24 mouse cellular contexts compared by ENCODE assay signal in the genomic region with DNA sequence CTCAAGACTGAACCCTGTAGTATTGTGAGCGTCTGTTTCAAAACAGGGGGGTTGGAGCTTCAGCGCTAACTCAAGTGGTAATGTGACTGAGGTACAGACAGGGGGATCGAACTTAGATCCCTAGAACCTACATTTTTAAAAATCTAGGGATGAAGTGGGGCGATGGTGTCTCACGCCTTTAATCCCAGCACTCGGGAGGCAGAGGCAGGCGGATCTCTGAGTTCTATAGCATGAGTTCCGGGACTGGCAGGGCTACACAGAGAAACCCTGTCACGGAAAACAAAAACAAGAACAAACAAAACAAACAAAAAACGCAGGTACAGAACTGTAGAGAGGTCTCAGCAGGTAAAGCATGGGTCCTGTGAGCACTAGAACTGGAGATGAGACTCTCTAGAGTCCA. TPM values are rescaled to one million over a fixed set of nuclear protein-coding genes. Genes with fewer than 3 reads are reported as not detected.
A peak's percentile ranks its signal among the peaks of the same experiment; 100 is the strongest.
DNase-seq lines count a peak whose midpoint lies in the region; ATAC-seq and TF ChIP-seq lines count a peak whose summit lies in the region.
"Had no signal": no experiment of that assay in that cellular context is flagged by ENCODE, and none has a peak within 500 bp of the region (broad histone marks: within the 10 kb centered on the region; RNA-seq: fewer than 3 reads in every experiment).

No protein-coding gene starts in this region.

- H3K4me3 ChIP-seq in liver, embryonic 12.5 days = no peak overlapping the region
- H3K4me3 ChIP-seq in liver, postnatal 0 days (ENCODE audit: low read depth, low read length) = no peak overlapping the region
- H3K4me3 ChIP-seq in midbrain, embryonic 11.5 days (ENCODE audit: low read depth, low read length) = no peak overlapping the region
- H3K4me3 ChIP-seq in midbrain, embryonic 14.5 days (replicated peaks; ENCODE audit: low read depth, low read length) = no peak overlapping the region
- H3K4me3 ChIP-seq in intestine, embryonic 16.5 days (ENCODE audit: low read length) = no peak overlapping the region
- H3K4me3 ChIP-seq: embryonic facial prominence, embryonic 10.5 days; embryonic facial prominence, embryonic 12.5 days; forebrain, embryonic 13.5 days; forebrain, embryonic 15.5 days had no signal

- H3K4me1 ChIP-seq in liver, embryonic 12.5 days = peaks cover 63% of the 10 kb centered on the region
- H3K4me1 ChIP-seq in liver, postnatal 0 days (ENCODE audit: insufficient read depth) = peaks cover 20% of the 10 kb centered on the region
- peaks cover 13% of the 10 kb centered on the region for H3K4me1 ChIP-seq in midbrain, embryonic 11.5 days (ENCODE audit: control insufficient read depth, insufficient read depth, low read length)
- H3K4me1 ChIP-seq in midbrain, embryonic 14.5 days (ENCODE audit: control insufficient read depth, insufficient read depth, low read length) = peaks cover 18% of the 10 kb centered on the region
- peaks cover 19% of the 10 kb centered on the region for H3K4me1 ChIP-seq in intestine, embryonic 16.5 days (ENCODE audit: control insufficient read depth, insufficient read depth, low read length)

- H3K27me3 ChIP-seq in liver, embryonic 12.5 days (replicated peaks) = no peaks in the 10 kb centered on the region
- no peaks in the 10 kb centered on the region for H3K27me3 ChIP-seq in liver, postnatal 0 days (ENCODE audit: insufficient read depth, low read length)
- H3K27me3 ChIP-seq in midbrain, embryonic 11.5 days (ENCODE audit: control insufficient read depth, insufficient read depth, low read length) = no peaks in the 10 kb centered on the region
- H3K27me3 ChIP-seq in midbrain, embryonic 14.5 days (ENCODE audit: control insufficient read depth, insufficient read depth, low read length) = no peaks in the 10 kb centered on the region
- H3K27me3 ChIP-seq in intestine, embryonic 16.5 days (replicated peaks; ENCODE audit: control insufficient read depth, insufficient read depth, low read length) = no peaks in the 10 kb centered on the region
- H3K27me3 ChIP-seq: embryonic facial prominence, embryonic 12.5 days; forebrain, embryonic 13.5 days; forebrain, embryonic 15.5 days; Patski had no signal

- H3K9ac ChIP-seq in liver, embryonic 12.5 days = no peak overlapping the region
- H3K9ac ChIP-seq in liver, postnatal 0 days (replicated peaks) = no peak overlapping the region
- no peak overlapping the region for H3K9ac ChIP-seq in midbrain, embryonic 11.5 days (ENCODE audit: low read length)
- H3K9ac ChIP-seq in midbrain, embryonic 14.5 days (replicated peaks; ENCODE audit: low read length) = no peak overlapping the region
- H3K9ac ChIP-seq in intestine, embryonic 16.5 days (ENCODE audit: low read depth, low read length) = no peak overlapping the region
- H3K9ac ChIP-seq: embryonic facial prominence, embryonic 12.5 days; forebrain, embryonic 13.5 days; forebrain, embryonic 15.5 days; forebrain, postnatal 0 days had no signal

- no peak for TF ChIP-seq CTCF in liver, postnatal 0 days (IDR thresholded peaks at IDR 0.05; ENCODE audit: low read depth)

- peak overlapping the region; percentile 36; the same call in 1 of the 2 replicates for H3K27ac ChIP-seq in liver, embryonic 12.5 days
- H3K27ac ChIP-seq in liver, postnatal 0 days (ENCODE audit: low read depth) = no peak overlapping the region
- H3K27ac ChIP-seq in midbrain, embryonic 11.5 days (ENCODE audit: low read depth, low read length) = no peak overlapping the region
- no peak overlapping the region for H3K27ac ChIP-seq in midbrain, embryonic 14.5 days (replicated peaks; ENCODE audit: low read depth, low read length)
- no peak overlapping the region for H3K27ac ChIP-seq in intestine, embryonic 16.5 days (ENCODE audit: low read length)
- H3K27ac ChIP-seq: embryonic facial prominence, embryonic 10.5 days; embryonic facial prominence, embryonic 12.5 days; forebrain, embryonic 13.5 days; forebrain, embryonic 15.5 days had no signal

- no peaks in the 10 kb centered on the region for H3K36me3 ChIP-seq in liver, embryonic 12.5 days
- no peaks in the 10 kb centered on the region for H3K36me3 ChIP-seq in liver, postnatal 0 days (replicated peaks; ENCODE audit: insufficient read depth, low read length)
- no peaks in the 10 kb centered on the region for H3K36me3 ChIP-seq in midbrain, embryonic 11.5 days (ENCODE audit: control insufficient read depth, insufficient read depth, low read length)
- no peaks in the 10 kb centered on the region for H3K36me3 ChIP-seq in midbrain, embryonic 14.5 days (ENCODE audit: control insufficient read depth, insufficient read depth, low read length)
- H3K36me3 ChIP-seq in intestine, embryonic 16.5 days (ENCODE audit: control insufficient read depth, insufficient read depth, low read length) = no peaks in the 10 kb centered on the region
- H3K36me3 ChIP-seq: embryonic facial prominence, embryonic 10.5 days; embryonic facial prominence, embryonic 12.5 days; forebrain, embryonic 15.5 days had no signal

- no peak for TF ChIP-seq EP300 in liver, postnatal 0 days (IDR thresholded peaks at IDR 0.05; ENCODE audit: low read depth)

- no peak for DNase-seq in liver, postnatal 0 days
- DNase-seq in midbrain, embryonic 11.5 days (ENCODE audit: low spot score, missing footprints) = peak; percentile 73
- DNase-seq in midbrain, embryonic 14.5 days = no peak
- DNase-seq: adrenal gland, adult 8-10 months; adrenal gland, postnatal 14 days; adrenal gland, postnatal 36 days; cerebellum, adult 11-12 months; cerebellum, adult 2 months; cerebellum, adult 9-10 months; cerebellum, postnatal 10 days; cerebellum, postnatal 25 days; forebrain, postnatal 0 days had no signal

- H3K4me2 ChIP-seq in liver, embryonic 12.5 days = no peak overlapping the region
- H3K4me2 ChIP-seq in liver, postnatal 0 days (ENCODE audit: low read depth, low read length) = no peak overlapping the region
- H3K4me2 ChIP-seq in midbrain, embryonic 11.5 days = no peak overlapping the region
- H3K4me2 ChIP-seq in midbrain, embryonic 14.5 days (ENCODE audit: low read length) = no peak overlapping the region
- H3K4me2 ChIP-seq in intestine, embryonic 16.5 days (ENCODE audit: low read depth, low read length) = no peak overlapping the region
- H3K4me2 ChIP-seq: embryonic facial prominence, embryonic 12.5 days; forebrain, embryonic 13.5 days; forebrain, embryonic 15.5 days had no signal

- no peak for ATAC-seq in liver, embryonic 12.5 days
- ATAC-seq in liver, postnatal 0 days = no peak
- no peak for ATAC-seq in midbrain, embryonic 11.5 days (ENCODE audit: low FRiP score)
- ATAC-seq in midbrain, embryonic 14.5 days (ENCODE audit: low FRiP score, low TSS enrichment) = no peak
- no peak for ATAC-seq in intestine, embryonic 16.5 days
- ATAC-seq: activated CD4-positive, CD25-positive, alpha-beta regulatory T cell, adult 4 months; forebrain, embryonic 13.5 days; forebrain, embryonic 15.5 days; forebrain, postnatal 0 days; Patski had no signal

- no peaks in the 10 kb centered on the region for H3K9me3 ChIP-seq in liver, embryonic 12.5 days (replicated peaks)
- no peaks in the 10 kb centered on the region for H3K9me3 ChIP-seq in liver, postnatal 0 days (ENCODE audit: low read length)
- H3K9me3 ChIP-seq in midbrain, embryonic 11.5 days (ENCODE audit: control insufficient read depth, low read length) = no peaks in the 10 kb centered on the region
- no peaks in the 10 kb centered on the region for H3K9me3 ChIP-seq in midbrain, embryonic 14.5 days (ENCODE audit: control insufficient read depth, low read length)
- H3K9me3 ChIP-seq in intestine, embryonic 16.5 days (ENCODE audit: control insufficient read depth, low read length) = no peaks in the 10 kb centered on the region
- H3K9me3 ChIP-seq: embryonic facial prominence, embryonic 12.5 days; forebrain, embryonic 13.5 days; forebrain, embryonic 15.5 days had no signal

- 79% methylated on average over 10 of the region's 10 CpGs for WGBS in liver, embryonic 12.5 days (ENCODE audit: insufficient replicate concordance)
- WGBS in liver, postnatal 0 days (ENCODE audit: insufficient replicate concordance) = 77% methylated on average over 10 of the region's 10 CpGs
- WGBS in midbrain, embryonic 11.5 days = 90% methylated on average over 10 of the region's 10 CpGs
- 89% methylated on average over 10 of the region's 10 CpGs for WGBS in midbrain, embryonic 14.5 days
- WGBS in intestine, embryonic 16.5 days = 85% methylated on average over 10 of the region's 10 CpGs

RNA-seq across cellular contexts. Expression of gene Ccdc71, which starts 3.4 kb away (rescaled TPM):
- polyA plus RNA-seq in liver, embryonic 12.5 days (2016; fragmentation: Nextera tagmentation; extraction: Ambion mirVana) = 28.5 and 32.9 TPM in 2 replicates
- polyA plus RNA-seq in liver, postnatal 0 days (2015; fragmentation: Nextera tagmentation; extraction: Ambion mirVana) = 16.1 and 19.3 TPM in 2 replicates
- 48.1 and 48.6 TPM in 2 replicates for polyA plus RNA-seq in midbrain, embryonic 11.5 days (2014; fragmentation: Nextera tagmentation; extraction: Ambion mirVana)
- 48.8 and 58.2 TPM in 2 replicates for polyA plus RNA-seq in midbrain, embryonic 14.5 days (2014; fragmentation: Nextera tagmentation; extraction: Ambion mirVana)
- polyA plus RNA-seq in intestine, embryonic 16.5 days (2015; fragmentation: Nextera tagmentation; extraction: Ambion mirVana) = 49.2 and 53.5 TPM in 2 replicates

RNA-seq across cellular contexts. Expression of gene Klhdc8b, which starts 4.4 kb away (rescaled TPM):
- polyA plus RNA-seq in liver, embryonic 12.5 days (2016; fragmentation: Nextera tagmentation; extraction: Ambion mirVana) = 17.7 and 18.8 TPM in 2 replicates
- polyA plus RNA-seq in liver, postnatal 0 days (2015; fragmentation: Nextera tagmentation; extraction: Ambion mirVana) = 8.5 and 9.1 TPM in 2 replicates
- 34.4 and 36.2 TPM in 2 replicates for polyA plus RNA-seq in midbrain, embryonic 11.5 days (2014; fragmentation: Nextera tagmentation; extraction: Ambion mirVana)
- 59.3 and 61.2 TPM in 2 replicates for polyA plus RNA-seq in midbrain, embryonic 14.5 days (2014; fragmentation: Nextera tagmentation; extraction: Ambion mirVana)
- 44.7 and 49.6 TPM in 2 replicates for polyA plus RNA-seq in intestine, embryonic 16.5 days (2015; fragmentation: Nextera tagmentation; extraction: Ambion mirVana)

RNA-seq across cellular contexts. Expression of gene BC048562, which starts 20.7 kb away (rescaled TPM):
- polyA plus RNA-seq in liver, embryonic 12.5 days (2016; fragmentation: Nextera tagmentation; extraction: Ambion mirVana) = not detected in 2 replicates
- not detected in 2 replicates for polyA plus RNA-seq in liver, postnatal 0 days (2015; fragmentation: Nextera tagmentation; extraction: Ambion mirVana)
- polyA plus RNA-seq in midbrain, embryonic 11.5 days (2014; fragmentation: Nextera tagmentation; extraction: Ambion mirVana) = not detected in 2 replicates
- polyA plus RNA-seq in midbrain, embryonic 14.5 days (2014; fragmentation: Nextera tagmentation; extraction: Ambion mirVana) = not detected in 2 replicates
- polyA plus RNA-seq in intestine, embryonic 16.5 days (2015; fragmentation: Nextera tagmentation; extraction: Ambion mirVana) = not detected in 2 replicates
- polyA plus RNA-seq: activated CD4-positive, CD25-positive, alpha-beta regulatory T cell, adult 4 months; C2C12; cerebellum, adult 2 months; cortical plate, adult 2 months; embryonic facial prominence, embryonic 10.5 days; embryonic facial prominence, embryonic 12.5 days; embryonic facial prominence, embryonic 14.5 days; forebrain, embryonic 11.5 days; forebrain, embryonic 13.5 days; forebrain, embryonic 15.5 days; forebrain, postnatal 0 days; Patski had no signal

RNA-seq across cellular contexts. Expression of gene Lamb2, which starts 22.6 kb away (rescaled TPM):
- polyA plus RNA-seq in liver, embryonic 12.5 days (2016; fragmentation: Nextera tagmentation; extraction: Ambion mirVana) = 9.8 and 10.9 TPM in 2 replicates
- polyA plus RNA-seq in liver, postnatal 0 days (2015; fragmentation: Nextera tagmentation; extraction: Ambion mirVana) = 2.7 and 3.9 TPM in 2 replicates
- polyA plus RNA-seq in midbrain, embryonic 11.5 days (2014; fragmentation: Nextera tagmentation; extraction: Ambion mirVana) = 20.1 and 21.4 TPM in 2 replicates
- polyA plus RNA-seq in midbrain, embryonic 14.5 days (2014; fragmentation: Nextera tagmentation; extraction: Ambion mirVana) = 9.4 and 15.9 TPM in 2 replicates
- polyA plus RNA-seq in intestine, embryonic 16.5 days (2015; fragmentation: Nextera tagmentation; extraction: Ambion mirVana) = 26.6 and 33.6 TPM in 2 replicates

RNA-seq across cellular contexts. Expression of gene Ccdc36, which starts 28.7 kb away (rescaled TPM):
- 0.55 TPM in 2 replicates for polyA plus RNA-seq in liver, embryonic 12.5 days (2016; fragmentation: Nextera tagmentation; extraction: Ambion mirVana)
- polyA plus RNA-seq in liver, postnatal 0 days (2015; fragmentation: Nextera tagmentation; extraction: Ambion mirVana) = 0.08 TPM in 1 of 2 replicates, not detected in the other
- polyA plus RNA-seq in midbrain, embryonic 11.5 days (2014; fragmentation: Nextera tagmentation; extraction: Ambion mirVana) = 0.89 and 1.6 TPM in 2 replicates
- polyA plus RNA-seq in midbrain, embryonic 14.5 days (2014; fragmentation: Nextera tagmentation; extraction: Ambion mirVana) = 0.98 and 1.4 TPM in 2 replicates
- 1.1 TPM in 2 replicates for polyA plus RNA-seq in intestine, embryonic 16.5 days (2015; fragmentation: Nextera tagmentation; extraction: Ambion mirVana)
- polyA plus RNA-seq: activated CD4-positive, CD25-positive, alpha-beta regulatory T cell, adult 4 months; C2C12; Patski had no signal
